Mouse (Mus musculus) erythroblast, embryonic 14.5 days (primary cell): ENCODE results near the gene Celf2.

ENCODE experiments used
- GATA1 ChIP-seq: IDR thresholded peaks from 2 replicates; pipeline ENCODE4 v1.6.1; 2012; ENCODE audit warnings: low read length, inconsistent platforms, mixed read lengths
- TAL1 ChIP-seq: IDR thresholded peaks from 3 replicates; pipeline ENCODE4 v1.6.1; 2012; ENCODE audit warnings: low read length, inconsistent platforms, mixed read lengths

DNA sequence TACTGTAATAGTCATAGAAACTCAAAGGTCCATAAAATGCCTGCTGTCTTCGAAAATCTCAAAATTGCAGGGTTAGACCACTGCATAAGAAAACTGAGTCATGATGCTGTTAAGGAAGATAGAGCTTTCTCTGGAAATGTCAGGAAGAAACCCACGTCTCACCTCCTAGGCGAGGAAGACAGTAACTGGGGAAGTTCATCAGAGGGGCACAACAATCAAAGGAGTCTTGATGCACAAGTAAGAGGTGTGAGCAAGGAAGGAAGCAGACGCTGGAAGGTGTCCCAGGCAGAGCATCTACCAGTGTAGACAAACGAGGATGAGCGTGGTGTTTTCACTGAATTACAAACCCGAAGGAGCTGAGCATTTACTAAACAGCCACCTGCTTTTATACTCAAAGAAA lies 282.6 kb downstream of the Celf2 start:
- TF ChIP-seq GATA1 (no peak), TAL1 (no peak)
